Mouse (Mus musculus): ENCODE measurements at regions not wholly inside any gene's neighbourhood (a gene's known extent, or its start where the extent isn't known, plus 50 kb on each side); places are given as distances from the start of the nearest gene placed in this dataset.

DNA sequence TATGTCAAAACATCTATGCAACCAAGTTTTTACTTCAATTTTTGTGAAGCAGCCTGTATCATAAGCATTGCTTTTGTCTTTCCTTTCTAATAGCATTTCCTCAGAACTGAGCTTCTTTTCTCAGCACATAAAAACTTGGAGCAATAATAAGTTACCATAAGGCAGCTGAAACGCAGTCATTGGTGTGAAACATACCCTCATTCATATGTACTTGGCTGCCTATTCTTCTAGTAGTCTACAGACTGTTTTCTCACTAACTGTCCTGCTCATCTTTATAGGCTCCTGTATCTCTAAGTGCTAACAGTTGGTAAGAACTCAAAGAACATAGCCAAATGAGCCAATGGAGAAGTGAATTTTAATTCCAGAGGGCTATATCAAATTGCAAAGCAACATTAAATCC lies 454.6 kb upstream of the Ptprd start:
- DNase-seq (ENCODE audit: low read depth, low spot score), result no peak

DNA sequence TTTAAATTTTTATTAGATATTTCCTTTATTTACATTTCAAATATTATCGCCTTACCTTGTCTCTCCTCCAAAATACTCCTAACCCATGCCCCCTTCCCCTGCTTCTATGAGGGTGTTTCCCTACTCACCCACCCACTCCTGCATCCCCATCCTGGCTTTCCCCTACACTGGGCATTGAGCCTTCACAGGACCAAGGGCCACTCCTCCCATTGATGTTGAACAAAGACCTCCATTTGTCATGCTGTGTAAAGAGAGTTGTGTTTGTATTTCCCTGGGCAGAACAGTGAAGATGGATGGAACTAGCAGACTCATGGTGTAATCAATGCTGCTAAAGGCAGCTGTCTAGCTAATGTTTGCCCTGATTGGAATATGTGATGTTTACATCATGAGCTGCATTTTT lies 431.0 kb upstream of the Ptprd start:
- no peak for DNase-seq (ENCODE audit: low read depth, low spot score)

DNA sequence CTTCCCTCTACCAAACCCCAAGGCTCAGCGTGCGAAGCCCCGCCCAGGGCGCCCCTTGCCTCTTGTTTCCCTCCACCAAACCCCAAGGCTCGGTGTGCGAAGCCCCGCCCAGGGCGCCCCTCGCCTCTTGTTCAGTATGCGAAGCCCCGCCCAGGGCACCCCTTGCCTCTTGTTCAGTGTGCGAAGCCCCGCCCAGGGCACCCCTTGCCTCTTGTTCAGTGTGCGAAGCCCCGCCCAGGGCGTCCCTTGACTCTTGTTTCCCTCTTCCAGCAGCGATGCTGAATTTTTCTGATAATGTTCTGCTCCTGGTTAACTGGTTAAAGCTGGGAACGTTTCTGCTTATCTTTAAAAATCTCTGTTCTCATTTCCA lies 394.7 kb upstream of the Ptprd start:
- peak; percentile 8 for DNase-seq (ENCODE audit: low read depth, low spot score)

DNA sequence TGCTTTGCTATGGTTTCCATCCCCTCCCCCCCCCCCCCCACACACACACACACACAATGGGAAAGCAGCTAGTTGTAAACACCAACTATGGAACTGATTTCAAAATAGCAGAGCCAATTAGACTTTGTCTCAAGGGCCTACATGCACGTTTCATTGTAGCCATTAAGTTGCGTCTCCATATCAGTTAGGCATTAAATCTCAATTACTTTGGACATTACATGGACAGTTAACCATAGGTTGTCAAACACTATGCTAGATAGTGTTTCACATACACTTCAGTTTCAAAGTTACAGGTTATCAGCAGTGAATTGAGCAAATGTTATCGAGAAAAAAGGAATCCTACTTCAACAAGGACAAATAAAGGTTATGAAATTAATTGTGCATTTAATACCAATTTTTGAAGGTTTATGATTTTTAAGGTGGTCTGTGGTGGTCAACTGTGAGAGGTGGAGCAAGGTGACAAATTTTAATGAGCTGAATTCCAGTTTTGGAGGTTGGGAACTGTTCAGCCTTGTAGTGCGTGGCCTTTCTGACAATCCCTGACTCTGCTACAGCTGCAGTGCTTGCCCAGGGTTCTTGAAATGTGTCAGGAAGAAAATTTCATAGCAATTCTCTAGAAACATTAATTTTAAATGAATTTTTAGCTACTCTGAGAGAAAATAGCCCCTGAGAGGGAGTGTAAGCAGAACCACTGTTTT lies 394.2 kb upstream of the Ptprd start:
- DNase-seq (ENCODE audit: low read depth, low spot score), result no peak

DNA sequence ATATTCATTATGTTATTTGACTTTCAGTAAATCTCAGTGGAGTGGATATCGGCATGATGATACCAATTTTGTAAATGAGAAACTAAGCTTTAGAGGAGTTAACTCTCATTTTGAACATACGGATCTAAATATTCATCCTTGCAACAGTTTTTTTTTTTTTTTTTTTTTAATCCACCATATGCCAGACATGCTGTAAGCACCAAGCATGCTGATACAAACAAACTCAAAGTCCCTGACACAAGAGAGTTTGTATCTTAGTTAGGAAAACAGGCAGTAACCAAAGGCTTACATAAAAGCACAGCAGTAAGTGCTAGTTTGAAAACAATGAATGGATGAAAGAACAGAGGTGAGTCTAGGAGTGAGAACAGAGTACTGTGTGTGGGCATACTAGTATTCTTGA lies 369.8 kb upstream of the Ptprd start:
- DNase-seq (ENCODE audit: low read depth, low spot score), result no peak

DNA sequence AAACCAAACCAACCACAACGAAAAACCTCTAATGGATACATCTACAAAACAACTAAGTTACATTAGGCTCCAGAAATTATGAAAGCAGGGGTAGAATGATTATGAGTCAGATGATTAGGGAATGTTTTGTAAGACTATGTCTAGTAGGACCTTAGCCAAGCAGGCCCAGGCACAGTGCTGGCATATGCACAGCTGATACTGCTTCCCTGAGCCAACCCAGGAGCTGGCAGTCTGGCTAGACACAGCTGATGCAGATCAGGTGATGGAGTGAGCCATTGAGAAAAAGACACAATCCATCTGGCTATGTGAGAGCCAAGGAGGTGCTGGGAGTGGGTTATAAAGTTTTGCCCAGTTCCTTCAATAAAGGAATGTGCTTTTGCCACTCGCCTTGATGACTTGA lies 353.6 kb upstream of the Ptprd start:
- DNase-seq (ENCODE audit: low read depth, low spot score), result no peak

All from embryo, embryonic 11.5 days (tissue).